Mouse (Mus musculus) CH12.LX (cell line): ENCODE measurements at regions not wholly inside any gene's neighbourhood (a gene's known extent, or its start where the extent isn't known, plus 50 kb on each side); places are given as distances from the start of the nearest gene placed in this dataset.

ENCODE experiments used
- CTCF ChIP-seq, 2 experiments: IDR thresholded peaks in 1 of 2; conservative IDR thresholded peaks in 1 of 2; 2 replicates each; pipeline ENCODE4 v1.5.1; 2011 to 2012; ENCODE audit warnings: low read depth in 2 of 2, low read length in 2 of 2, improper control_type of control experiment in 1 of 2, inconsistent platforms in 1 of 2, mild to moderate bottlenecking in 1 of 2, moderate library complexity in 1 of 2
- EP300 ChIP-seq: IDR thresholded peaks from 2 replicates; pipeline ENCODE4 v1.6.1; 2011; ENCODE audit warnings: low read length, improper control_type of control experiment
- ETS1 ChIP-seq: conservative IDR thresholded peaks from 2 replicates; pipeline ENCODE4 v1.6.1; 2012; ENCODE audit warnings: low read depth, mild to moderate bottlenecking, inconsistent platforms, low read length, improper control_type of control experiment, moderate library complexity
- NRF1 ChIP-seq: IDR thresholded peaks from 2 replicates; pipeline ENCODE4 v1.6.1; 2014; ENCODE audit warnings: low read depth, mild to moderate bottlenecking, inconsistent platforms, low read length, improper control_type of control experiment, moderate library complexity
- POLR2A ChIP-seq: IDR thresholded peaks from 2 replicates; pipeline ENCODE4 v1.6.1; 2011; ENCODE audit warnings: low read depth, mild to moderate bottlenecking, improper control_type of control experiment, low read length
- RAD21 ChIP-seq: IDR thresholded peaks from 2 replicates; pipeline ENCODE4 v1.6.1; 2011; ENCODE audit warnings: low read depth, mild to moderate bottlenecking, low read length, improper control_type of control experiment, moderate library complexity
- USF1 ChIP-seq: IDR thresholded peaks from 2 replicates; pipeline ENCODE4 v1.6.1; 2014; ENCODE audit warnings: low read depth, mild to moderate bottlenecking, inconsistent platforms, low read length, improper control_type of control experiment
- USF2 ChIP-seq: conservative IDR thresholded peaks from 2 replicates; pipeline ENCODE4 v1.6.1; 2011; ENCODE audit warnings: low read depth, low read length, improper control_type of control experiment

GRCm38 (mm10) chr12:107762140-107762539 lies 241.3 kb downstream of the Bcl11b start:
- no peak for TF ChIP-seq CTCF (conservative IDR thresholded peaks at IDR 0.05 in 1 of 2, IDR thresholded peaks at IDR 0.05 in 1 of 2; ENCODE audit: low read depth in 2 of 2, low read length in 2 of 2)
- TF ChIP-seq USF1: no peak
- TF ChIP-seq POLR2A: no peak
- no peak for TF ChIP-seq RAD21
- no peak for TF ChIP-seq EP300
- no peak for TF ChIP-seq USF2
- TF ChIP-seq NRF1: no peak
- TF ChIP-seq ETS1: no peak
